8 mouse cellular contexts compared by ENCODE assay signal in the genomic region with DNA sequence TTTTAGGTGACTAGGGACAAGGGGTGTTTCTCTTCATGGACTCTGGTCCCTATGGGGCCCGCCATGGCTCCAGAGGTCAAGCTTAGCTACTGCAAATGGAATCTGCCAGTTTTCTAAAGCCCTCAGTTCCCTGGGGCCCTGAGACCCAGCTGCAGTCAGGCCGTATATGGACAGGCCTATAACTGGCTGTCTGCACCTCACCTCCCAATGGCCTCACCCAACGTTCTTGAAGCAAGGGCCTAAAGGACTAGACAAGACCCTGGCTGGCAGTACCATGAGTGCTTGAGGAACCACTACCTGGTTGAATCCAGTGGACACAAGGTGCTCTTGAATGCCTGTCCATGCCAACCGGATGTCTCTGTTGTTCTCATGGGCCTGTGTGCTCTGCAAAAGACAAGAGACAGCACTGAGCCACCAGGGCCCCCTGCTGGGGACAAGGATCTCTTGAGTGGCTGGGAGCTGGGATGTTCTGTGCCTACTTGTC. TPM values are rescaled to one million over a fixed set of nuclear protein-coding genes. Genes with fewer than 3 reads are reported as not detected.
DNase-seq lines count a peak whose midpoint lies in the region; ATAC-seq and TF ChIP-seq lines count a peak whose summit lies in the region.

No protein-coding gene starts in this region.

- H3K27ac ChIP-seq in embryonic facial prominence, embryonic 11.5 days (replicated peaks; ENCODE audit: low read depth, low read length) = no peak overlapping the region
- H3K27ac ChIP-seq in intestine, postnatal 0 days (ENCODE audit: low read depth, low read length) = peak overlapping the region; percentile 78
- 0 out of 2 replicates have a peak overlapping the region, but pooled peaks have one; percentile 18 for H3K27ac ChIP-seq in liver, embryonic 16.5 days (ENCODE audit: low read length)

- no peak overlapping the region for H3K4me2 ChIP-seq in embryonic facial prominence, embryonic 11.5 days (ENCODE audit: low read depth, low read length)
- no peak overlapping the region; the same call in 1 of the 2 replicates for H3K4me2 ChIP-seq in intestine, postnatal 0 days (replicated peaks; ENCODE audit: low read depth)
- H3K4me2 ChIP-seq in liver, embryonic 16.5 days (ENCODE audit: low read depth, low read length) = no peak overlapping the region

- TF ChIP-seq CTCF in intestine, postnatal 0 days (IDR thresholded peaks at IDR 0.05; ENCODE audit: low read depth) = peak; percentile 70

- no peak overlapping the region for H3K4me3 ChIP-seq in embryonic facial prominence, embryonic 11.5 days (ENCODE audit: low read depth, low read length)
- H3K4me3 ChIP-seq in intestine, postnatal 0 days (ENCODE audit: low read depth, low read length) = no peak overlapping the region
- H3K4me3 ChIP-seq in liver, embryonic 16.5 days (ENCODE audit: low read depth, low read length) = no peak overlapping the region

- H3K9ac ChIP-seq in embryonic facial prominence, embryonic 11.5 days (replicated peaks; ENCODE audit: low read length) = 0 out of 2 replicates have a peak overlapping the region, but pooled peaks have one; percentile 11
- peak overlapping the region; percentile 5; the same call in 1 of the 2 replicates for H3K9ac ChIP-seq in intestine, postnatal 0 days (ENCODE audit: low read depth, low read length)
- H3K9ac ChIP-seq in liver, embryonic 16.5 days (ENCODE audit: low read depth, low read length) = no peak overlapping the region

- no peaks in the 10 kb centered on the region for H3K9me3 ChIP-seq in embryonic facial prominence, embryonic 11.5 days (replicated peaks; ENCODE audit: control insufficient read depth, low read length)
- no peaks in the 10 kb centered on the region for H3K9me3 ChIP-seq in intestine, postnatal 0 days (ENCODE audit: control insufficient read depth)
- no peaks in the 10 kb centered on the region for H3K9me3 ChIP-seq in liver, embryonic 16.5 days (replicated peaks; ENCODE audit: control insufficient read depth, low read length)

- H3K27me3 ChIP-seq in embryonic facial prominence, embryonic 11.5 days (ENCODE audit: control insufficient read depth, insufficient read depth, low read length) = no peaks in the 10 kb centered on the region
- H3K27me3 ChIP-seq in intestine, postnatal 0 days (replicated peaks; ENCODE audit: control insufficient read depth, insufficient read depth, low read length) = no peaks in the 10 kb centered on the region
- no peaks in the 10 kb centered on the region for H3K27me3 ChIP-seq in liver, embryonic 16.5 days (ENCODE audit: control insufficient read depth, insufficient read depth, low read depth, low read length)

- H3K36me3 ChIP-seq in embryonic facial prominence, embryonic 11.5 days (replicated peaks; ENCODE audit: control insufficient read depth, insufficient read depth, low read depth, low read length) = no peaks in the 10 kb centered on the region; the same call in none of the 2 replicates
- H3K36me3 ChIP-seq in intestine, postnatal 0 days (ENCODE audit: control insufficient read depth, insufficient read depth) = peaks cover 45% of the 10 kb centered on the region
- no peaks in the 10 kb centered on the region; the same call in 1 of the 2 replicates for H3K36me3 ChIP-seq in liver, embryonic 16.5 days (ENCODE audit: control insufficient read depth, insufficient read depth)

- no peak for ATAC-seq in embryonic facial prominence, embryonic 11.5 days (replicated peaks; ENCODE audit: insufficient number of reproducible peaks, low FRiP score, low TSS enrichment, low read depth)
- ATAC-seq in intestine, postnatal 0 days = peak; percentile 78
- ATAC-seq in liver, embryonic 16.5 days (ENCODE audit: low read depth) = peak; percentile 59

- peaks cover 16% of the 10 kb centered on the region for H3K4me1 ChIP-seq in embryonic facial prominence, embryonic 11.5 days (ENCODE audit: control insufficient read depth, insufficient read depth, low read length)
- H3K4me1 ChIP-seq in intestine, postnatal 0 days (replicated peaks; ENCODE audit: control insufficient read depth, insufficient read depth, low read length) = no peaks in the 10 kb centered on the region; the same call in none of the 2 replicates
- peaks cover 8% of the 10 kb centered on the region; the same call in 1 of the 2 replicates for H3K4me1 ChIP-seq in liver, embryonic 16.5 days (ENCODE audit: control insufficient read depth, low read depth, low read length)

- peak; percentile 41 for DNase-seq in adrenal gland, adult 2 months
- DNase-seq in adrenal gland, adult (ENCODE audit: inconsistent age in 2 of 2, low spot score in 1 of 2) = no peak
- DNase-seq in embryonic facial prominence, embryonic 11.5 days (ENCODE audit: low spot score) = no peak
- DNase-seq in testis, postnatal 10 days (ENCODE audit: low spot score) = peak; percentile 78
- no peak for DNase-seq in gastrocnemius, postnatal 14 days
- no peak for DNase-seq in frontal cortex, postnatal 10 days (ENCODE audit: low spot score in 2 of 2)

- WGBS in embryonic facial prominence, embryonic 11.5 days = 63% methylated on average over 4 of the region's 4 CpGs
- 28% methylated on average over 4 of the region's 4 CpGs for WGBS in intestine, postnatal 0 days
- WGBS in liver, embryonic 16.5 days (ENCODE audit: insufficient replicate concordance) = 60% methylated on average over 4 of the region's 4 CpGs

- intact Hi-C loops in gastrocnemius, postnatal 14 days (cut with DNase I; ENCODE audit: low total_unique reads) = no loop called here

RNA-seq across cellular contexts. Expression of a gene that starts 15.5 kb away (rescaled TPM):
- 100 to 1,000 TPM; 122 to 148 TPM for total RNA-seq in adrenal gland, adult 2 months (2021)
- 33.2 and 37.5 TPM in 2 replicates for polyA plus RNA-seq in adrenal gland, adult 2 months (2012; rRNA removed)
- 56.9 and 58.3 TPM in 2 replicates for polyA plus RNA-seq in embryonic facial prominence, embryonic 11.5 days (2014; fragmentation: Nextera tagmentation; extraction: Ambion mirVana)
- 37.9 and 38.6 TPM in 2 replicates for polyA plus RNA-seq in intestine, postnatal 0 days (2015; fragmentation: Nextera tagmentation; extraction: Ambion mirVana)
- polyA plus RNA-seq in liver, embryonic 16.5 days (2015; fragmentation: Nextera tagmentation; extraction: Ambion mirVana) = 46.5 and 47.3 TPM in 2 replicates
- total RNA-seq in gastrocnemius, postnatal 14 days (2021) = 100 to 1,000 TPM in 1 of 2 experiments, 10 to 100 TPM in 1; 88.0 to 100 TPM

RNA-seq across cellular contexts. Expression of a gene that starts 15.6 kb away (rescaled TPM):
- 10 to 100 TPM in 1 of 2 experiments, 1 to 10 TPM in 1; 8.4 to 15.4 TPM for total RNA-seq in adrenal gland, adult 2 months (2021)
- polyA plus RNA-seq in adrenal gland, adult 2 months (2012; rRNA removed) = 28.1 and 30.9 TPM in 2 replicates
- 10.9 and 14.1 TPM in 2 replicates for polyA plus RNA-seq in embryonic facial prominence, embryonic 11.5 days (2014; fragmentation: Nextera tagmentation; extraction: Ambion mirVana)
- 5.0 and 5.3 TPM in 2 replicates for polyA plus RNA-seq in intestine, postnatal 0 days (2015; fragmentation: Nextera tagmentation; extraction: Ambion mirVana)
- polyA plus RNA-seq in liver, embryonic 16.5 days (2015; fragmentation: Nextera tagmentation; extraction: Ambion mirVana) = 2.0 and 3.0 TPM in 2 replicates
- total RNA-seq in gastrocnemius, postnatal 14 days (2021) = 1 to 10 TPM; 7.6 to 8.4 TPM

RNA-seq across cellular contexts. Expression of a gene that starts 24.3 kb away (rescaled TPM):
- 10 to 100 TPM; 27.3 to 35.5 TPM for total RNA-seq in adrenal gland, adult 2 months (2021)
- polyA plus RNA-seq in adrenal gland, adult 2 months (2012; rRNA removed) = 58.0 and 60.3 TPM in 2 replicates
- 12.2 and 12.8 TPM in 2 replicates for polyA plus RNA-seq in embryonic facial prominence, embryonic 11.5 days (2014; fragmentation: Nextera tagmentation; extraction: Ambion mirVana)
- 25.3 and 27.5 TPM in 2 replicates for polyA plus RNA-seq in intestine, postnatal 0 days (2015; fragmentation: Nextera tagmentation; extraction: Ambion mirVana)
- 10.1 and 13.5 TPM in 2 replicates for polyA plus RNA-seq in liver, embryonic 16.5 days (2015; fragmentation: Nextera tagmentation; extraction: Ambion mirVana)
- 10 to 100 TPM; 13.9 to 17.8 TPM for total RNA-seq in gastrocnemius, postnatal 14 days (2021)

RNA-seq across cellular contexts. Expression of a gene that starts 30.5 kb away (rescaled TPM):
- 100 to 1,000 TPM; 104 to 111 TPM for total RNA-seq in adrenal gland, adult 2 months (2021)
- 16.0 and 33.4 TPM in 2 replicates for polyA plus RNA-seq in adrenal gland, adult 2 months (2012; rRNA removed)
- polyA plus RNA-seq in embryonic facial prominence, embryonic 11.5 days (2014; fragmentation: Nextera tagmentation; extraction: Ambion mirVana) = 103 and 105 TPM in 2 replicates
- 63.3 and 72.1 TPM in 2 replicates for polyA plus RNA-seq in intestine, postnatal 0 days (2015; fragmentation: Nextera tagmentation; extraction: Ambion mirVana)
- polyA plus RNA-seq in liver, embryonic 16.5 days (2015; fragmentation: Nextera tagmentation; extraction: Ambion mirVana) = 50.8 and 54.5 TPM in 2 replicates
- 10 to 100 TPM; 68.0 to 74.9 TPM for total RNA-seq in gastrocnemius, postnatal 14 days (2021)

Comparison
In these comparisons a context has a peak if more than half of its experiments do, and no peak if none do; other contexts are left out.
1. DNase-seq: peak in adrenal gland, adult 2 months (single experiment) and testis, postnatal 10 days (single experiment); none in adrenal gland, adult (0 of 2), embryonic facial prominence, embryonic 11.5 days (single experiment), gastrocnemius, postnatal 14 days (single experiment) and frontal cortex, postnatal 10 days (0 of 2).